Mouse (Mus musculus) embryonic facial prominence, embryonic 13.5 days (tissue): Measurements from ENCODE around the gene Mpv17l. TPM values are rescaled to one million over a fixed set of nuclear protein-coding genes. Genes with fewer than 3 reads are reported as not detected.
"Not testable (repeated sequence)": the region's sequence is repeated elsewhere in the genome, so short reads cannot be mapped to it uniquely, and the experiment has no call there.

Source experiments
- ATAC-seq: fragments of 200-750 bp; cut with Nextera tagmentation; 2 replicates; pipeline ENCODE4 v1.8.0; 2017; ENCODE audit warnings: low read depth; ENCODE audit not compliant: insufficient number of reproducible peaks, insufficient read depth, low FRiP score, low TSS enrichment
- H3K27ac ChIP-seq: fragments of 300-500 bp; sonication (generic); 2 replicates; pipeline ENCODE4 v1.5.1; 2015; ENCODE audit warnings: moderate library complexity, mild to moderate bottlenecking, inconsistent platforms
- H3K27me3 ChIP-seq: fragments of 300-500 bp; sonication (generic); 2 replicates; pipeline ENCODE4 v1.6.1; 2015; ENCODE audit warnings: mild to moderate bottlenecking, inconsistent platforms
- H3K36me3 ChIP-seq: fragments of 300-500 bp; sonication (generic); 2 replicates; pipeline ENCODE4 v1.6.1; 2015; ENCODE audit warnings: mild to moderate bottlenecking, inconsistent platforms
- H3K4me1 ChIP-seq: fragments of 300-500 bp; sonication (generic); 2 replicates; pipeline ENCODE4 v1.6.1; 2015; ENCODE audit warnings: inconsistent platforms
- H3K4me2 ChIP-seq: fragments of 300-500 bp; sonication (generic); 2 replicates; pipeline ENCODE4 v1.6.1; 2015; ENCODE audit warnings: moderate library complexity, mild to moderate bottlenecking, inconsistent platforms
- H3K4me3 ChIP-seq: fragments of 300-500 bp; sonication (generic); 2 replicates; pipeline ENCODE4 v1.5.1; 2015; ENCODE audit warnings: mild to moderate bottlenecking, inconsistent platforms
- H3K9ac ChIP-seq: fragments of 300-500 bp; sonication (generic); 2 replicates; pipeline ENCODE4 v1.6.1; 2015; ENCODE audit warnings: mild to moderate bottlenecking, inconsistent platforms
- H3K9me3 ChIP-seq: fragments of 300-500 bp; sonication (generic); 2 replicates; pipeline ENCODE4 v1.6.1; 2016; ENCODE audit warnings: inconsistent platforms
- WGBS: fragments of 180-500 bp; shearing (Covaris S2); methylation state at CpG from one replicate; pipeline ENCODE4 v1.1.7; 2015; ENCODE audit warnings: mixed read lengths; 5-methylcytosine and 5-hydroxymethylcytosine counted together
- polyA plus RNA-seq: library from polyadenylated mRNA; unstranded; fragments of >200 nt; fragmentation: Nextera tagmentation; extraction: Ambion mirVana; gene quantifications from 2 replicates; pipeline ENCODE4 v1.2.1, GENCODE M21; 2015

Mpv17l gene
- polyA plus RNA-seq, 1 experiment from 2014 or later = 5.3 TPM

DNA sequence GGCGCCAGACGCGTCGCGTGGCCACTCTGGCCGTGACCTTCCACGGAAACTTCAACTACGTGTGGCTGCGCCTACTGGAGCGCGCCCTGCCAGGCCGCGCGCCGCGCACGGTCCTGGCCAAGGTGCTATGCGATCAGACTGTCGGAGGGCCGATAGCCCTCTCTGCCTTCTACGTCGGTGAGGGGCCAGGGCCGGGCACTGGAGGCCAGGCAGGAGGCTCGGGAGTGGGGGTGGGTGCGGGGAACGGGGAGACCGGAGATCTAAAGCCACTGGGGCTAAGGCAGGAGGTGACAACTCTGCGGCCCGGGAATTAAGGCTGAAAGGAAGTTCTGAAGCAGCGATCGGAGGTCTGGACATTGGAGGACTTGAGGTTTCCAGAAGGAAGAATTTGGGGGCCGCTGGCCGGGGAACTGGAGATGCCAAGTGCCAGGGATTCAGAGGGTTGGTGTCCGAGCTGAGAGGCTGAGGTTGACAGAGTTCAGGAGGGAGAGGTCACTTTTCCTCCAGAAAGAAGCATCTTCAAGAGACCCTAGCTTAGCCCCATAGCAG, 38.0 kb downstream of the Mpv17l start:
- 3% methylated on average over 34 of the region's 34 CpGs for whole genome bisulfite sequencing
- peak; percentile 54; the same call in 1 of the 2 replicates for ATAC-seq
- peak overlapping the region; percentile 99 for H3K4me2 ChIP-seq
- peaks cover 18% of the 10 kb centered on the region for H3K4me1 ChIP-seq
- H3K9ac ChIP-seq = peak overlapping the region; percentile 80
- H3K27ac ChIP-seq = no peak overlapping the region
- H3K36me3 ChIP-seq = no peaks in the 10 kb centered on the region
- H3K9me3 ChIP-seq = no peaks in the 10 kb centered on the region
- H3K27me3 ChIP-seq = peaks cover 20% of the 10 kb centered on the region
- H3K4me3 ChIP-seq = peak overlapping the region; percentile 62

- Histone ChIP-seq H3K9ac (no peak overlapping the region), H3K27me3 (peaks cover 20% of the 10 kb centered on the region), H3K4me3 (no peak overlapping the region), H3K27ac (no peak overlapping the region), H3K9me3 (no peaks in the 10 kb centered on the region), H3K4me2 (no peak overlapping the region), H3K4me1 (peaks cover 18% of the 10 kb centered on the region), H3K36me3 (no peaks in the 10 kb centered on the region)
- WGBS = 39% methylated on average over 4 of the region's 4 CpGs
- no peak for ATAC-seq
Observed at GRCm38 (mm10) chr16:13944178-13944577, 41.2 kb downstream of the Mpv17l start.

GRCm38 (mm10) chr16:13944752-13945151, 41.8 kb downstream of the Mpv17l start:
- Histone ChIP-seq H3K9ac (no peak overlapping the region), H3K4me3 (no peak overlapping the region), H3K27ac (peak overlapping the region; percentile 28; the same call in 1 of the 2 replicates), H3K9me3 (no peaks in the 10 kb centered on the region), H3K36me3 (no peaks in the 10 kb centered on the region), H3K4me2 (peak overlapping the region; percentile 20; the same call in 1 of the 2 replicates), H3K4me1 (peaks cover 18% of the 10 kb centered on the region), H3K27me3 (peaks cover 20% of the 10 kb centered on the region)
- WGBS = 53% methylated on average over 5 of the region's 5 CpGs
- no peak for ATAC-seq

- H3K9me3 ChIP-seq = no peaks in the 10 kb centered on the region
- H3K36me3 ChIP-seq = no peaks in the 10 kb centered on the region
- peak overlapping the region; percentile 20; the same call in 1 of the 2 replicates for H3K4me2 ChIP-seq
- 0 out of 2 replicates have a peak overlapping the region, but pooled peaks have one; percentile 28 for H3K27ac ChIP-seq
- H3K27me3 ChIP-seq = peaks cover 20% of the 10 kb centered on the region
- 51% methylated on average over 4 of the region's 4 CpGs for WGBS
- H3K4me1 ChIP-seq = peaks cover 18% of the 10 kb centered on the region
- H3K9ac ChIP-seq = no peak overlapping the region
- no peak overlapping the region for H3K4me3 ChIP-seq
- no peak for ATAC-seq
Observed at GRCm38 (mm10) chr16:13945153-13945552, 42.2 kb downstream of the Mpv17l start.

DNA sequence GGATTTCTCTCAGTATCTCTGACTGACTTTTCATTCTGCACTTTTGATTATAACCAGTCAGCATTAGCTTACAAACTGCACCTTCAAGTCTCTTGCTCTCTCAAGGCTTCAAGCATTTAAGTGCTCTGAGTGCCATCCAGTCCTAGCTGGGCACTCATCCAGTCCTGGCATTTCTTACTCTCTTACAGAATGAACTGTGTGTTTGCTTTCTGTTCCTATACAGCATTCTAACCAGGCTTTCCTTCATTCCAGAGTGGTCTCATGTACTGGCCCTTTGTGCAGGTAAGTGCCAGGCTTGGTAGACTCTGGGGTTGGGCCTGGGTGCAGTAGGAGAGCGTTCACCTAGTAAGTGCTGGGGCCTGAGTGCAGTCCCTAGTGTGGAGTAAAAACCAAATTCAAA, 43.3 kb downstream of the Mpv17l start:
- Histone ChIP-seq H3K27me3 (peaks cover 12% of the 10 kb centered on the region), H3K27ac (no peak overlapping the region), H3K4me1 (peaks cover 13% of the 10 kb centered on the region), H3K36me3 (no peaks in the 10 kb centered on the region), H3K9me3 (no peaks in the 10 kb centered on the region), H3K4me2 (no peak overlapping the region), H3K4me3 (no peak overlapping the region), H3K9ac (no peak overlapping the region)
- no peak for ATAC-seq
- WGBS = 91% methylated on average over 1 of the region's 1 CpGs

DNA sequence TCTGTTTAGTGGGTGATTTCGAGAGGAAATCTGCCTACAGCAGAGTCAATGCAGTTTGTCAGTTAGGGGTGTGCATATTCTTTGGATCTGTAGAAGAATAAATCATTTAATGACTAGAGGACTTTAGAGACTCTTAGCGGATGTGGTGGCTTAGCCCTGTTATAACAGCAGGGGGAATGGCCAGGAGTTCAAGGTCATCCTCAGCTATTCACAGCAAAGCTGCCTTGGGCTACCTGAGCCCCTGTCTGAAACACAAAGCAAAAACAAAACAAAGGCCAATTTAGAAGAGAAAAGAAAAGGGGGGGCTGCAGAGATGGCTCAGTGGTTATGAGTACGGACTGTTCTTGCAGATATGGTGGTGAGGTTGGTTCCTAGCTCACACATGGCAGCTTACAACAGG, 48.3 kb downstream of the Mpv17l start:
- Histone ChIP-seq H3K27ac (no peak overlapping the region), H3K27me3 (no peaks in the 10 kb centered on the region), H3K4me3 (no peak overlapping the region), H3K4me1 (no peaks in the 10 kb centered on the region), H3K9me3 (no peaks in the 10 kb centered on the region), H3K4me2 (no peak overlapping the region), H3K9ac (no peak overlapping the region), H3K36me3 (no peaks in the 10 kb centered on the region)
- ATAC-seq = no peak
- 71% methylated on average over 3 of the region's 3 CpGs for WGBS

DNA sequence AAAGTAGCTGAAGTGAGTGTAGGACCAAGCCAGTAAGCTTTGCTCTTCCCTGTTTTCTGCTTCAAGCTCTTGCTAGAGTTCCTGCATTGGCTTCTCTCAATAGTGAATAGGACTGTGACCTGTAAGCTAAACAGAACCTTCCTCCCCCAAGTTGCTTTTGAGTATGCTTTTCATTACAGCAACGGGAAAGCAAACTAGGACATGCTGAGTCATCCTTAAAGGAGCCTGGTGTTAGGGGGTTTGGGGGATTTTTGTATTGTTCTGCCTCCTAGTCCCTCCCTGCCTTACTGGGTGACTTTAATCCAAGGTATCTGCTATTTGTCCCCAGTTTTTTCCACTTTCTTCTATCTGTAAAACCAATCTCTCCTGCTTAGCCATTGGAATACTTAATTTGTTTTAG, 59.1 kb downstream of the Mpv17l start:
- no peak overlapping the region for H3K9ac ChIP-seq
- H3K9me3 ChIP-seq = no peaks in the 10 kb centered on the region
- no peak for ATAC-seq
- H3K4me3 ChIP-seq = no peak overlapping the region
- no peak overlapping the region for H3K4me2 ChIP-seq
- no peaks in the 10 kb centered on the region for H3K36me3 ChIP-seq
- WGBS = 13% methylated on average over 1 of the region's 1 CpGs
- H3K27ac ChIP-seq = no peak overlapping the region
- H3K4me1 ChIP-seq = no peaks in the 10 kb centered on the region
- H3K27me3 ChIP-seq = no peaks in the 10 kb centered on the region

GRCm38 (mm10) chr16:13969096-13969495, 66.1 kb downstream of the Mpv17l start:
- no peak for ATAC-seq
- H3K4me1 ChIP-seq = no peaks in the 10 kb centered on the region
- no peak overlapping the region for H3K27ac ChIP-seq
- WGBS = 92% methylated on average over 1 of the region's 1 CpGs
- H3K36me3 ChIP-seq = no peaks in the 10 kb centered on the region
- H3K4me2 ChIP-seq = no peak overlapping the region
- H3K27me3 ChIP-seq = no peaks in the 10 kb centered on the region
- H3K9me3 ChIP-seq = peaks cover 2% of the 10 kb centered on the region; the same call in 1 of the 2 replicates
- H3K4me3 ChIP-seq = no peak overlapping the region
- H3K9ac ChIP-seq = no peak overlapping the region

GRCm38 (mm10) chr16:13972051-13972450, 69.1 kb downstream of the Mpv17l start:
- H3K27me3 ChIP-seq = no peaks in the 10 kb centered on the region
- no peak overlapping the region for H3K4me2 ChIP-seq
- 92% methylated on average over 8 of the region's 8 CpGs for WGBS
- no peak for ATAC-seq
- peaks cover 2% of the 10 kb centered on the region; the same call in 1 of the 2 replicates for H3K9me3 ChIP-seq
- H3K9ac ChIP-seq = no peak overlapping the region
- no peak overlapping the region for H3K27ac ChIP-seq
- no peaks in the 10 kb centered on the region for H3K36me3 ChIP-seq
- no peaks in the 10 kb centered on the region for H3K4me1 ChIP-seq
- no peak overlapping the region for H3K4me3 ChIP-seq

GRCm38 (mm10) chr16:13976358-13976896, 73.5 kb downstream of the Mpv17l start:
- not testable (repeated sequence) for ATAC-seq, H3K9me3 ChIP-seq, H3K4me2 ChIP-seq, H3K9ac ChIP-seq, H3K27ac ChIP-seq, H3K4me1 ChIP-seq, H3K36me3 ChIP-seq, H3K27me3 ChIP-seq, H3K4me3 ChIP-seq
- 76% methylated on average over 4 of the region's 4 CpGs for WGBS

- H3K9me3 ChIP-seq = not testable (repeated sequence)
Observed at GRCm38 (mm10) chr16:13977026-13977425, 74.1 kb downstream of the Mpv17l start.

GRCm38 (mm10) chr16:13981726-13982125, 78.8 kb downstream of the Mpv17l start:
- H3K27me3 ChIP-seq, H3K4me2 ChIP-seq, H3K9me3 ChIP-seq, H3K9ac ChIP-seq, H3K4me3 ChIP-seq, H3K27ac ChIP-seq, H3K36me3 ChIP-seq, H3K4me1 ChIP-seq, ATAC-seq: not testable (repeated sequence)
- 65% methylated on average over 3 of the region's 3 CpGs for WGBS

More at GRCm38 (mm10) chr16:13977026-13977425, 74.1 kb downstream of the Mpv17l start:
- H3K9ac ChIP-seq, H3K4me2 ChIP-seq, H3K36me3 ChIP-seq, H3K4me1 ChIP-seq, H3K27ac ChIP-seq, H3K27me3 ChIP-seq, H3K4me3 ChIP-seq, ATAC-seq: not testable (repeated sequence)
- 61% methylated on average over 1 of the region's 1 CpGs for WGBS
